Mouse (Mus musculus) layer of hippocampus, adult 18-20 months (tissue): ENCODE data around the gene Mad2l1bp. TPM values are rescaled to one million over a fixed set of nuclear protein-coding genes. Genes with fewer than 3 reads are reported as not detected.

Experiments used
- DNase-seq, 2 experiments: peaks; one replicate each; pipeline ENCODE4 v3.0.0; 2022; ENCODE audit warnings: low spot score in 2 of 2
- total RNA-seq, 2 experiments: library from RNA; stranded (reverse); gene quantifications; 2 replicates each; pipeline ENCODE4 v1.2.3; 2021

The Mad2l1bp gene
- total RNA-seq, 2 experiments from 2014 or later = 10.5 to 11.2 TPM

DNA sequence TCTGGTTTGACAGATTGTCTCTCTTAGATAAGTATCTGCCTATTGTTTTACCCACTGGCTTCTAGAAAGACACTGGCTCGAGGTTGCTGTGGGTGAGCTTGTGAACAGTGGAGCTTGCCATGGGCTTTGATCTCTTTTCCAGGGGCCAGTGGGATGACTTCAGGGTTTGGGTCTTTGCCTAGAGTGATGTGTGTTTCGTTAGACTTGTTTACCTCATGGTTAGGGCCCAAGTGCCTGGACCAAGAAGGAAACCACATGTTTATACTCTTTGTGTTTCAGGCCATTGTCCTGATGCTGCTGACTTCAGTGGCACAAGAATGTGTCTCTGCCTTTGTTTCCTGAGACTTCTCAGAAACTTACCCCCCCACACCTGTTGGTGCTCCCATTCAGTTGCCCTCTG lies 37.9 kb downstream of the Mad2l1bp start:
- no peak for DNase-seq

DNA sequence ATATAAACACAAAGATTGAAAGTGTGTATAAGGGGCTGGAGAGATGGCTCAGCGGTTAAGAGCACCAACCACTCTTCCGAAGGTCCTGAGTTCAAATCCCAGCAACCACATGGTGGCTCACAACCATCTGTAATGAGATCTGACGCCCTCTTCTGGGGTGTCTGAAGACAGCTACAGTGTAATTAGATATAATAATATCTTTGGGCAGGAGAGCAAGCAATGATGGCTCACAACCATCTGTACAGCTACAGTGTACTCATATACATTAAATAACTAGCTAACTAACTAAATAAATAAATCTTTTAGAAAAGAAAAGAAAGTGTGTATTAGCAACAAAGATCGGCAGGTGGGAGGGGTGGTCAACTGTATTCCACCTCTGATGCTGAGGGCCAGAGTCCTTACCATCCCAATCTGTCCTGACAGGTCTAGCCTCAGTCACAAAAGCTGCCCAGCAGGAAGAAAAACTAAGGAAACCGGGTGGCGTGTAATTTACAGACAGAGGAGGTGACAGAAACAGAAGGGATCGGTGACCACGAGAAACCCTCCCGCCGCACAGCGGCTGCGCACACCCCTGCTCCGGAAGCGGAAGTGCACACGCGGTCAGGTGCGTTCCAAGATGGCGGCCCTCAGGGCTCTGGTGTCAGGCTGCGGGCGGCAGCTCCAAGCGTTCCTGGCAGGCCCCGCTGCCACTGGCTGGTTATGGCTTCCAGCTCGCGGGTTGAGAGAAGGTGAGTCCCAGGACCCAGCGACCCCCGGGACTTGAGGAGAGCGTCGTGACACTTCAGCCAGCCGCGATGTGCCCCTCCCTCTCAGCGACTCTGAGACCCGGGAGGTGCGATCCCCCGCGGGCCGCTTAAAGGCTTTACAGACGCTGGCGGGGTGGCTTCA lies 42.7 kb downstream of the Mad2l1bp start, which contains the start of gene Mrps18a:
TSS of gene Mrps18a (plus strand) at position 585 of the 888 bp plus-strand sequence.
- peak; percentile 79 to 87 for DNase-seq

DNA sequence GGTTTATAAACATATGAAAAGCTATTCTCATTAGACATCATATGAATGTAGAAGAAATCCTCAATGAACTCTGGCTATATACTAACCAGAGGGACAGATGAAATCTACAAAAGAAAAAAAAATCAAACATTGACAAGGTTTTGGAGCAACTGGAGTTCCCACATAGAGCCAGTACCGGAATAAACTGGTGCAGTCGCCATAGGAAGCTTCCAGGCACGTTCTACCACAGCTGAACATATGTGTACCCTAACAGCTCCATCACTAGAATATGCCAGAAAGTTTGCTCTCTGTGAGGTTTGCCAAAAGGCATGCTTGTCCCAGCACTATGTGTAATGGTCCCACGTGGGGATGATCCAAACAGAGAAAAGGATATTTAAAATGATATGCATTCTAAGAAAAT lies 45.1 kb downstream of the Mad2l1bp start:
- no peak for DNase-seq

DNA sequence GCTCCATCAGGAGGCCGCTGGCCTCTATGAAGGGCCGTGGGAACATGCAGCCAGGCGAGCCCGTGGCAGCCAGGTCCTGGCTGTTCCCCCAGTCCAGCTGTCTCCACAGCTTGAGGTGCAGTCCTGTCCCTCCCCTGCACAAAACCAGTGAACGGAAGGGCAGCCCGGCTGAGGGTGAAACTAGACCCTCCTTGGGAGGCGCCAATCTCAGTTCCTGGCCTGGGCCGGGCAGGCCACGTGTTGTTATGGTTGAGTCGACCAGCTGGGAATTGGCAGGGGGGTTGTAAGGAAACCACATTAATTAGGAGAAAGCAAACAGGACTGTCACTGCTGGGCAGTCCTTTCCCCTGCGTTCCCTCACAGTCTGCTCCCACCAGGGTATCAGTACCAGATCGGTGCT lies 48.9 kb downstream of the Mad2l1bp start:
- no peak for DNase-seq

DNA sequence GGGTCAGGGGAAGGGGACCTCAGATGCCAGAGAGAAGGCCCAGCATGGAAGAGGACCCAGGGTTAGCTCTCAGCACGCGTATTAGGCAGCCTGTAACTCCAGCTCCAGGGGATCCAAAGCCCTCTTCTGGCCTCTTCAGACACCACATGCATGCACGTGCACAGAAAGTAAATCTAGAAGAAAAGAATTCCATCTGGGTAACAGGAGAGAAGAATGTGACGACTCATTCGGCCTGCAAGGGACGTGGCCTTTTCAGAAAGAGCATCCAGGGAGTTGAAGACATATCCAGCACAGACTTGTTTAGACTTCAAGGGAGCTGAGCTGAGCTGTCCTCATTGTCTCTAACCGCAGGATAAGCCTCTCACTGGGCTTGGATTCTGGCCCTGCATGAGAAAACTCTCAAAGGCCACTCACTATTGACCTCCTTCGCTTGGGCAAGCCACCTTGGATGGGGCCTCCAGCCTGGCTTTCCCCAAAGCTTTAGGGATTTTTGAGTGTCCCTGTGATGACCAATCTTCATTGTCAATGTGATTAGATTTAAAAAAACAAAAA lies 50.7 kb downstream of the Mad2l1bp start:
- no peak for DNase-seq

DNA sequence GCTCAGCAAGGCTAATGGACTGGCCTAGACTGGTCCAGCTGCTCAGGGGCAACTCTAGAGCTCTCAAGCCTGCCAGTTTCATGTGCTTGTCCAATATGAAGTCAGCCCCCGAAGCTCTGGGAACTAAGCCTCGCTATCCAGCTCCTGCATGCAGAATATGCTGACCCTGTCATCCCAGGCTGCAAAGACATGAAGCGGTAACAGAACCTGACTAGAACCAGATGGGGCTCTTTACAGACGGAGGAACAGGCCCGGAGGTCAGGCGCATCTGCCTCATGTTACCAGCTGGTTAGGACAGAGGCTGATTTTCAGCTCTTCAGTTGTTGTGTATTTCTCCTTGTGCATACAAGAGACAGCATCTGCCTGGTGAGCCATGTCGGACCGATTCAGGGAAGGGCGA lies 51.4 kb downstream of the Mad2l1bp start:
- DNase-seq = no peak

DNA sequence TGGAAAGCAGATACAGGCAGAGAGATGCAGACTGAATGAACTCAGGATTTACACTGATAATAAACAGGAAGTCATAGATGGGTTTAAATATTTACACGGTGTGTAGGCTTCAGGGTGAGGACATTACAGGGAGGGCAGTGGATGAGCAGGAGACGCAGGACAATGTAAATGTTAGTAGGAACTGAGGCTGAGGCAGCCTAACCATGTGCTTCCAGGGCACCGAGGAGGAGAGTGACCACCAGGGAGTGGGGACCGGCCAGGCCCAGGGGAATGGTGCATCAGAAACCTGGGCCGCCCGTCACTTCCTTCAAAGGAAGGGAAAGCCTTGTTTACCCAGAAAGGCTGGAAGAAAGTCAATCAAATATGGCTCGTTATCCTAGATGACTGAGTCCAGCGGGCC lies 54.8 kb downstream of the Mad2l1bp start:
- no peak for DNase-seq

Other genes with a start within 250 kb of the Mad2l1bp start
- 10 to 100 TPM; 61.8 to 68.9 TPM for gene Vegfa, start 121.2 kb downstream of the Mad2l1bp start, total RNA-seq
- gene Mrps18a, start 42.6 kb downstream of the Mad2l1bp start, total RNA-seq = 10 to 100 TPM; 86.4 to 93.2 TPM
- gene Rsph9, start 9.3 kb downstream of the Mad2l1bp start, total RNA-seq = 10 to 100 TPM; 26.2 to 28.5 TPM
- gene Gtpbp2, start 7.5 kb upstream of the Mad2l1bp start, total RNA-seq = 100 to 1,000 TPM; 104 to 110 TPM
- 1 to 10 TPM; 4.7 to 5.9 TPM for gene Polh, start 49.1 kb upstream of the Mad2l1bp start, total RNA-seq
- 10 to 100 TPM; 46.6 to 47.2 TPM for gene Xpo5, start 49.2 kb upstream of the Mad2l1bp start, total RNA-seq
- 10 to 100 TPM; 36.0 to 38.5 TPM for gene Polr1c, start 94.5 kb upstream of the Mad2l1bp start, total RNA-seq
- 10 to 100 TPM; 85.0 to 99.1 TPM for gene Yipf3, start 94.5 kb upstream of the Mad2l1bp start, total RNA-seq
- 10 to 100 TPM; 62.4 to 68.0 TPM for gene Lrrc73, start 100.0 kb upstream of the Mad2l1bp start, total RNA-seq
- 10 to 100 TPM; 44.1 to 47.2 TPM for gene Tjap1, start 129.5 kb upstream of the Mad2l1bp start, total RNA-seq
- gene Dlk2, start 143.9 kb upstream of the Mad2l1bp start, total RNA-seq = 10 to 100 TPM; 47.4 to 49.0 TPM
- 1 to 10 TPM; 7.7 to 8.6 TPM for gene Abcc10, start 174.8 kb upstream of the Mad2l1bp start, total RNA-seq
- gene Zfp318, start 230.2 kb upstream of the Mad2l1bp start, total RNA-seq = 10 to 100 TPM; 46.3 to 53.0 TPM